Mouse (Mus musculus): ENCODE data around the gene Chit1. TPM values are rescaled to one million over a fixed set of nuclear protein-coding genes. Genes with fewer than 3 reads are reported as not detected.

Gene Chit1
- total RNA-seq, 1 experiment: 0.13 TPM

DNA sequence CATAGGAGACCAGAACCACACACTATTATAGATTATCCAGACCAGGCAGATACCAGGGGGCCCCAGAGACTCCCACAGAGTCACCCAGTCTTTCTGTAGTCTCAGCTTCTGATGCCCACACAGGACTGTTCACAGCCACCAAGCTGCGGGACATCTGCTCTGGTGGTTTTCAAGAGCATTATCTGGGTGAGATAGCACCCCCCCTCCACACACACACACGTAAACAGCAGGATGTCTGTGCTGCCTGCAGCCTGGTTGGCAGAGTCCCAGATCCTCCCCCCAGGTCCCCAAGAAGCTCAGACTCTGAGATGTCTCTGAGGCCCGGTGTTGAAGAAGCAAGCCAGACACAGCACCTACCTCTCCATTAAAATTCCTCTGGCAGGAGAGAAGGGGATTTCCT, 84.5 kb downstream of the Chit1 start:
- no peak for DNase-seq (ENCODE audit: low read depth, low spot score)
- in situ Hi-C loops (cut with MboI; ENCODE audit: low sequenced_read_pairs in 2 of 2, unreplicated experiment in 2 of 2): no loop called here
- no peaks in the 10 kb centered on the region for H3K9me3 ChIP-seq (ENCODE audit: control insufficient read depth, insufficient read depth, low read depth, low read length)
- H3K27ac ChIP-seq (ENCODE audit: insufficient read depth, low read depth, low read length, poor library complexity, severe bottlenecking): no peak overlapping the region
- peaks cover 0 to 17% of the 10 kb centered on the region in 2 experiments; a peak in 3 of 4 replicates for H3K4me1 ChIP-seq (ENCODE audit: control insufficient read depth in 2 of 2, insufficient read depth in 2 of 2, low read length in 2 of 2, poor library complexity in 1 of 2)
- H3K4me3 ChIP-seq (ENCODE audit: insufficient read depth in 1 of 2, low read depth in 1 of 2, low read length in 2 of 2, poor library complexity in 1 of 2, severe bottlenecking in 1 of 2): no peak overlapping the region
- H3K36me3 ChIP-seq (ENCODE audit: control insufficient read depth, insufficient read depth, low read length, poor library complexity, severe bottlenecking): no peaks in the 10 kb centered on the region
- no peak for TF ChIP-seq HCFC1 (IDR thresholded peaks at IDR 0.05; ENCODE audit: borderline replicate concordance, insufficient read depth, low read length)
- TF ChIP-seq ZC3H11A (IDR thresholded peaks at IDR 0.05; ENCODE audit: borderline replicate concordance, low read depth, low read length): no peak
- TF ChIP-seq CHD2 (IDR thresholded peaks at IDR 0.05; ENCODE audit: low read depth, low read length): no peak
- TF ChIP-seq ZNF384 (IDR thresholded peaks at IDR 0.05; ENCODE audit: low read depth, low read length): no peak
- no peak for TF ChIP-seq MAFK (IDR thresholded peaks at IDR 0.05; ENCODE audit: insufficient read depth, low read depth, low read length)
- no peak overlapping the region for H3K9ac ChIP-seq (ENCODE audit: insufficient read depth, low read depth, low read length, poor library complexity, severe bottlenecking)

DNA sequence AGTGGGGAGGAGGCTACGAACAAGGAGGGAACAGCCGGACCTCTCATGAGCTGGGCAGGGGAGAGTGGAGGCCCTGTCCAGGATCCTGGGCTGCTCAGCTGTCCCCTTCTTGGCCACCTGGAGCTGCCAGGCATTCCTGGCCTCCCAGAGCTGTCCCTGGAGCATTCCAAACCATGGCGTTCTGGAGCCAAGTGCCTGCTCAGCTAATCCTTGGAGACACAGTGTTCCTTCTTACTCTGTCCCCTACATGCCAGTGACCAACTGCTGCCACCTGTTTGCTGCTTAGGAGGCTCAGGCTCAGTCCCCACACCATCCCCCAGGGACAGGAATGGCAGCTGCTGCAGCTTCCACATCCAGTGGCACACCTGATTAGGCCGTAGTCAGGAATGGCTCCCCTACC, 84.9 kb downstream of the Chit1 start:
- no peaks in the 10 kb centered on the region for H3K36me3 ChIP-seq (ENCODE audit: control insufficient read depth, insufficient read depth, low read length, poor library complexity, severe bottlenecking)
- H3K27ac ChIP-seq (ENCODE audit: insufficient read depth, low read depth, low read length, poor library complexity, severe bottlenecking): no peak overlapping the region
- H3K9me3 ChIP-seq (ENCODE audit: control insufficient read depth, insufficient read depth, low read depth, low read length): no peaks in the 10 kb centered on the region
- TF ChIP-seq CHD2 (IDR thresholded peaks at IDR 0.05; ENCODE audit: low read depth, low read length) (no peak), HCFC1 (IDR thresholded peaks at IDR 0.05; ENCODE audit: borderline replicate concordance, insufficient read depth, low read length) (no peak), ZNF384 (IDR thresholded peaks at IDR 0.05; ENCODE audit: low read depth, low read length) (no peak), ZC3H11A (IDR thresholded peaks at IDR 0.05; ENCODE audit: borderline replicate concordance, low read depth, low read length) (no peak), MAFK (IDR thresholded peaks at IDR 0.05; ENCODE audit: insufficient read depth, low read depth, low read length) (no peak)
- H3K9ac ChIP-seq (ENCODE audit: insufficient read depth, low read depth, low read length, poor library complexity, severe bottlenecking): no peak overlapping the region
- in situ Hi-C loops (cut with MboI; ENCODE audit: low sequenced_read_pairs in 2 of 2, unreplicated experiment in 2 of 2): no loop called here
- H3K4me3 ChIP-seq (ENCODE audit: insufficient read depth in 1 of 2, low read depth in 1 of 2, low read length in 2 of 2, poor library complexity in 1 of 2, severe bottlenecking in 1 of 2): no peak overlapping the region
- no peak for DNase-seq (ENCODE audit: low read depth, low spot score)
- H3K4me1 ChIP-seq (ENCODE audit: control insufficient read depth in 2 of 2, insufficient read depth in 2 of 2, low read length in 2 of 2, poor library complexity in 1 of 2): peaks cover 0 to 17% of the 10 kb centered on the region in 2 experiments; a peak in 3 of 4 replicates

- Histone ChIP-seq H3K4me1 (ENCODE audit: control insufficient read depth in 2 of 2, insufficient read depth in 2 of 2, low read length in 2 of 2, poor library complexity in 1 of 2) (peaks cover 0 to 17% of the 10 kb centered on the region in 2 experiments; a peak in 3 of 4 replicates), H3K9me3 (ENCODE audit: control insufficient read depth, insufficient read depth, low read depth, low read length) (no peaks in the 10 kb centered on the region), H3K9ac (ENCODE audit: insufficient read depth, low read depth, low read length, poor library complexity, severe bottlenecking) (no peak overlapping the region), H3K36me3 (ENCODE audit: control insufficient read depth, insufficient read depth, low read length, poor library complexity, severe bottlenecking) (no peaks in the 10 kb centered on the region), H3K4me3 (ENCODE audit: insufficient read depth in 1 of 2, low read depth in 1 of 2, low read length in 2 of 2, poor library complexity in 1 of 2, severe bottlenecking in 1 of 2) (no peak overlapping the region), H3K27ac (ENCODE audit: insufficient read depth, low read depth, low read length, poor library complexity, severe bottlenecking) (no peak overlapping the region)
- no peak for DNase-seq (ENCODE audit: low read depth, low spot score)
- in situ Hi-C loops (cut with MboI; ENCODE audit: low sequenced_read_pairs in 2 of 2, unreplicated experiment in 2 of 2): no loop called here
- peak; percentile 99 for TF ChIP-seq MAFK (IDR thresholded peaks at IDR 0.05; ENCODE audit: insufficient read depth, low read depth, low read length)
- no peak for TF ChIP-seq ZNF384 (IDR thresholded peaks at IDR 0.05; ENCODE audit: low read depth, low read length)
Measured at GRCm38 (mm10) chr1:134196386-134196785, 85.3 kb downstream of the Chit1 start.

GRCm38 (mm10) chr1:134197325-134197982, 86.4 kb downstream of the Chit1 start:
- in situ Hi-C loops (cut with MboI; ENCODE audit: low sequenced_read_pairs in 2 of 2, unreplicated experiment in 2 of 2): no loop called here
- Histone ChIP-seq H3K4me1 (ENCODE audit: control insufficient read depth in 2 of 2, insufficient read depth in 2 of 2, low read length in 2 of 2, poor library complexity in 1 of 2) (peaks cover 0 to 20% of the 10 kb centered on the region in 2 experiments; a peak in 2 of 4 replicates), H3K27ac (ENCODE audit: insufficient read depth, low read depth, low read length, poor library complexity, severe bottlenecking) (no peak overlapping the region), H3K4me3 (ENCODE audit: insufficient read depth in 1 of 2, low read depth in 1 of 2, low read length in 2 of 2, poor library complexity in 1 of 2, severe bottlenecking in 1 of 2) (no peak overlapping the region), H3K9ac (ENCODE audit: insufficient read depth, low read depth, low read length, poor library complexity, severe bottlenecking) (no peak overlapping the region), H3K9me3 (ENCODE audit: control insufficient read depth, insufficient read depth, low read depth, low read length) (no peaks in the 10 kb centered on the region), H3K36me3 (ENCODE audit: control insufficient read depth, insufficient read depth, low read length, poor library complexity, severe bottlenecking) (no peaks in the 10 kb centered on the region)
- no peak for TF ChIP-seq ZC3H11A (IDR thresholded peaks at IDR 0.05; ENCODE audit: borderline replicate concordance, low read depth, low read length)
- no peak for TF ChIP-seq MAFK (IDR thresholded peaks at IDR 0.05; ENCODE audit: insufficient read depth, low read depth, low read length)
- TF ChIP-seq HCFC1 (IDR thresholded peaks at IDR 0.05; ENCODE audit: borderline replicate concordance, insufficient read depth, low read length): no peak
- no peak for TF ChIP-seq ZNF384 (IDR thresholded peaks at IDR 0.05; ENCODE audit: low read depth, low read length)
- no peak for TF ChIP-seq CHD2 (IDR thresholded peaks at IDR 0.05; ENCODE audit: low read depth, low read length)
- DNase-seq (ENCODE audit: low read depth, low spot score): no peak
